Mouse (Mus musculus) right cerebral cortex, postnatal 36 days (tissue): ENCODE measurements around the gene Rpe.
A peak's percentile ranks its signal among the peaks of the same experiment; 100 is the strongest.
"Not testable (repeated sequence)": the region's sequence is repeated elsewhere in the genome, so short reads cannot be mapped to it uniquely, and the experiment has no call there.

ENCODE experiments used
- DNase-seq, 2 experiments: peaks; one replicate each; pipeline ENCODE4 v3.0.0; 2022; ENCODE audit warnings: low spot score in 2 of 2, mixed read lengths in 1 of 2

Rpe gene

DNA sequence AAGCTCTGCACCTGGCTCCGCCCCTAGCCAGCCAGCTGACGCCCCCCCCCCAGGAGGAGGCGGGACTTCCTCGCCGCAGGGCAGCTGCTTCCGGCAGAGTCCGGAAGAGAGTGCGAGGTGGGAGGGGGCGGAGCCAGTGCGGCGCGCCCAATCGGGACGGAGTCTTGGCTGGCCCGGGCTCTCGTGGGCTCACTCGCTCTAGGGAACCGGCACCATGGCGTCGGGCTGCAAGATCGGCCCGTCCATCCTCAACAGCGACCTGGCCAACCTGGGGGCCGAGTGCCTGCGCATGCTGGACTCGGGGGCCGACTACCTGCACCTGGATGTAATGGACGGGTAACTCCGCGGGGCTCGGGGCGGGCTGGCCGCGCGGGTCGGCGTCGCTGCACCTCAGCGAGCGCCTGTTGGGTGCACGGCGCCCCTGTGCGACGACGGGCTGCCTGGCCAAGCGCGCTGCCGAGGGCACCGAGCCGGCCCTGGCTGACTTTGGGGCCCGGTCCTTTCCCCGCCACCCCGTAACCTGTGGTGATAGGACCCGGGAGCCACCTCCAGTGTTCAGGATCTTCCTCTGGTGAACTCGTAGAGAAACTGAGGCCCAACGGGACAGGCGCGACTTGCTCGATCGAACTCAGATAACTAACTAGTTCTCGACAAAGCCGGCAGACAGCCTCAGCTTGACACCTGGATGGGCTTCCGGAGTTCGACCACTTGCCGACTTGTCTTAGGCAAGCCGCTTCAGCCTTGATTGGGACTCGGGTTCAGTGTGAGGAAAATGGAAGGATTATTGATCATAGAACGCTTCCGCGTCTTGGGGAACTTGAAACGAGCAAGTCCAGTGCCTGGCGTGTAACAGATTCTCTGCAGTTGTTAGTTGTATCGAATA, at the start of gene Rpe:
TSS of gene Rpe (plus strand) at position 139 of the 883 bp plus-strand sequence.
- DNase-seq: peak; percentile 87

DNA sequence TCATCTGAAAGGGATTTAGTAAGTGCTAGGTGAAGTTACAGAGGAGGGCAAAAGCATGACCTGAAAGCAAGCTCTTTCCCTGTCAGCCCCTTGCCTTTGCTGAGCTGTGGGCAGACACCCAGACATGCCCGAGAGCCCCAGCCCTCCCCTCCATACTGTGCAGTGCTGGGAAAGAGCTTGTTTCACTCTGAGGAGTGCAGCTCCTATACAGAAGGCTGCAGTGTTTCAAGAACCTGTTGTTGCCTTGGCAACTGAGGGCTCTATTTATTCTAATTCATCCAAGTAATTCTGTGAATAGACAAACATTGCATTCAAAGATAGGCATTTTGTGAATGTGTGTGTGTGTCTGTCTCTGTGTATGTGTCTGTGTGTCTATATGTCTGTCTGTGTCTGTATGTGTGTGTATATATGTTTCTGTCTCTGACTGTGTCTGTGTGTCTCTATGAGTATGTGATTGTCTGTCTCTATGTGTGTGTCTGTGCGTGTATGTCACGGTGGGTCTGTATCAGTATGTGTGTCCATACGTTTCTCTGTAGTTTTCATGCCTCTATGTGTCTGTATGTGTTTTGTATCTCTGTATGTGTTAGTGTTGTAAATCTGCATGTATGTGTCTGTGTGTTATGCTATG, 45.4 kb upstream of the Rpe start:
- no peak for DNase-seq

DNA sequence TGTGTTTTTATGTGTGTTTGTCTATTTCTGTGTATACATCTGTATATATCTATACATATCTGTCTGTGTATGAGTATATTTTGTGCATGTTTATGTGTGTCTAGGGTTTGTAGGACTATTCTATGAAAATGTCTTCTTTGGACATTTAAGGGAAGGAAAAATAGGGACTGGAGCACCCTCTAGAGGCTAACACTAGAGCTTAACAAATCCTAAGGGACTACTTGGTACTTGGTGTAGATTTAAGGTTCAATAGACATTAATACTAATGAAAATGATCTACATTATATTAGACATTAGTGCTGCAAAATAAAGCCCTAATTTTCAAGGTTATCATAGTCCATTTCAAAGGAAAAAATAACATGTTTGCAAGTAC, 44.9 kb upstream of the Rpe start:
- no peak for DNase-seq

- DNase-seq: no peak
These were observed 29.2 kb upstream of the Rpe start for GRCm38 (mm10) chr1:66671475-66671874.

GRCm38 (mm10) chr1:66672812-66673211, 27.8 kb upstream of the Rpe start:
- no peak for DNase-seq

DNA sequence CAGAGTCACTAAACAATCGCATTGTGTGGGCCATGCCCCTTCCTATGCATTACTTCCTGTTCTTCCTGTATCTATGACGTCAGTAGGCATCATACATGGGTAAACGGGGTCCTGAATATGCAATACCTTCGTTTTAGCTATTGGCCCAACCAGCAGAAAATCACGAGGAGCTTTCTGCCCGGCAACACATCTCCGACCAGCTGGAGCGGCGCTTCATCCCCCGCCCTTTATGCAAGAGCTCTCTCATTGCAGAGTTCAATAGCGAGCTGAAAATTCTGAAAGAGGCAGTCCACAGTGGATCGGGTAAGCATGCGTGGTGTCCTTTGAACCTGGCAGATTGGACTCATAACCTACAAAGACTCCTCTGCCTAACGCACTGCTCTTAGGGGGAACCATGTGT, 22.7 kb upstream of the Rpe start:
- no peak for DNase-seq

GRCm38 (mm10) chr1:66678662-66679061, 22.0 kb upstream of the Rpe start:
- no peak for DNase-seq

- no peak for DNase-seq
These were observed 17.7 kb upstream of the Rpe start for GRCm38 (mm10) chr1:66682974-66683373.

- DNase-seq: no peak
These were observed 8.9 kb upstream of the Rpe start for GRCm38 (mm10) chr1:66691772-66692171.

DNA sequence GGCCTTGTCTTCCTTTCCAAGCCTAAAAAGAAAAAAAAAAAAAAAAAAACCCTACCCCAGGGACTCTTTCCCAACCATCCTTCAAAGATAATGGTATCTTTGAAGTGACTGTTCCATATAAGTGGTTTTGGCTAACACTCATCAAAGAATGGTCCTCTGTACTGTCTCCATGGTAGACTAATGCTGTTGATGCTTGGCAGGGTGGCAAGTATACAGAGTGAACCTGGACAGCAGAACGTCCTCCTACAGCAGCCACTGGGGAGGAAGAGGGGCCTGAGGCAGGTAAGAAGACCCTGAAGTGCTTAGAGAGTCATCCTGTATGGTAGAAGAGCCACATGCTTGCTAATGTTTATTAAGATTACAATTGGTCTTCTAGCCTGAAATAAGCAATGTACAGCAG, 8.3 kb upstream of the Rpe start:
- DNase-seq: no peak

DNA sequence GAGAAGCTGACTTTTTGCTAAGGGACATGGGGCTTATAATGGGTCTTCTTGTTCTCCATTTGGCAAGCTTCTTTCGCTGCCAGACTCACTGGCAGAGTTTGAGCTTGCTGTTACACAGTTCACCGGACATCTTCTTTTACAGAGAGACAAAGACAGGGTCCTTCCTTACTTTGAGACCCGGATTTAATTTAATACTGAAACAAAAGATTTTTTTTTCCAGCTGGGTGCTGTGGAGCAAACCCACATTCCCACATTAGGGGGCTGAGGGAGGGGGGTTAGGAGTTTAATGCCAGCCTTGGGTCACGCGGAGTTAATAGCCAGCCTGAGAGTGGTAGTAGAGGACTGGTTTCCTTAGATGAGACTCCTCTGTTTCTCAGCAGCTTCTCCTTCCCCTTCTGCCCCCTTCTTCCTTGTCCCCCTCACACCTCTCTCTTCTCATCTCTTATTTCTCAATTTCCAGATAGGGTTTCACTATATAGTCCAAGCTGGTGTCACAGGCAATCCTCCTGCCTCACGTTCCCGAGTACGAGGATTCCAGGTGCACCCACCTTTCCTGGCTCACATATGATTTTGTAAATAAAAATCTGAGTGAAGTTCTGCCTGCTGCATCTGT, 7.7 kb upstream of the Rpe start:
- no peak for DNase-seq

- no peak for DNase-seq
These were observed 6.4 kb upstream of the Rpe start for GRCm38 (mm10) chr1:66694266-66694665.

DNA sequence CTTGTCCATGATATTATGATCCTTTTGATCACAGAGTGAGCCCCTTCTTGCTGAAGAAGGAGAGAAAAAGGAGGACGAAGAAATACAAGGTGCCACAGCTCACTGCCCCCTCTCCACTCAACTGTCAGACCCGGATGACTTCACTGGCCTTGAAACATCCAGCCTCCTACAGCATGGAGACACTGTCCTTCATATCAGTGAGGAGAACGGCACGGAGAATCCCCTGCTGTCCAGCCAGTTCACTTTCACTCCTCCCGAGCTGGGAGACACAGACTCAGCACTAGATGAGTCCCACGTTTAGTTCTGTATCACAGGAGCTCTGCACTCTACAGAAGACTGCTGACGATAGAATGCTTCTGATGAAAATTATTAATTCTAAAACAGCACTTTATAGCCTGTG, 5.3 kb upstream of the Rpe start:
- DNase-seq: no peak

GRCm38 (mm10) chr1:66699630-66700029, 1.0 kb upstream of the Rpe start:
- DNase-seq: not testable (repeated sequence)

- no peak for DNase-seq
These were observed 410 bp upstream of the Rpe start for GRCm38 (mm10) chr1:66700149-66700692.

- no peak for DNase-seq
These were observed 927 bp downstream of the Rpe start for GRCm38 (mm10) chr1:66701576-66701940.

GRCm38 (mm10) chr1:66702623-66703345, 2.2 kb downstream of the Rpe start:
- no peak for DNase-seq

GRCm38 (mm10) chr1:66704523-66704922, 3.9 kb downstream of the Rpe start:
- no peak for DNase-seq

GRCm38 (mm10) chr1:66712859-66713258, 12.2 kb downstream of the Rpe start:
- no peak for DNase-seq

DNA sequence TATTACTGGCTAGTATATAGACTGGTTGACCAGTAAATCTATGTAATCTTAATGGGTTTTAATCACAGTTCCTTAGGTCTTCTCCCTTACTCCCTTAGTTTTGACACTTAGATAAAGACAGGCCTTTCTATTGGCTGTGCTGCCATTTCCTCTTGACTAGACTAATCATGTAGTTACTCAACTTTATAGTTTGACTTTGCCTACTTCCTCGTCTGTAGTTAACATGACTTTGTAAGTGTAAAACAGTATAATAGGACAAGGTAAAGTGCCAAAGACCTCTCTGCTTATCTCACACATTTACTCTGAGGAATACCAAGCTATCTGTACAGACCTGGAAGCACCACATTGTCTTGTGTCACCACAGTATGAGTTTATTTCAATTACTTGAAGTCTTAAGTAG, 29.9 kb downstream of the Rpe start:
- no peak for DNase-seq

DNA sequence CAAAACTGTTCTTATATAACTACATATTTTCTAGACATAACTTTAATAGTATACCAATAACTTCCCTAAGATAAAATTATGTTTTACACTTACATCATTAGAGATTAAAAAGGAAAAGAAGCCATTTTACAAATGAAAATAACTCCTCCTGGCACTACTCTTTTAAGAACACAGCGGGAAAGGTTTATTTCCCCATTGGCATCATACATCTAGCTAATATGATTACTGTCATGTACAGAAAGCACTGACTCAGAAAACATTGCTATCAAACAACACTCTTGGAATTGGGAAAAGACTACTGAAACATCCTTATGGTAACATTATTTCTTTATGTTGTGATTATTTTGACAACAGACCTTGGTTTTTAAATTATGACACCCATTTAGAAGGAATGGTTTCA, 68.1 kb downstream of the Rpe start:
- no peak for DNase-seq
